Mouse (Mus musculus): ENCODE results near the gene Abcc1. TPM values are rescaled to one million over a fixed set of nuclear protein-coding genes. Genes with fewer than 3 reads are reported as not detected.

Gene Abcc1
- total RNA-seq, 2 experiments from 2014 or later = 16.8 to 27.0 TPM

DNA sequence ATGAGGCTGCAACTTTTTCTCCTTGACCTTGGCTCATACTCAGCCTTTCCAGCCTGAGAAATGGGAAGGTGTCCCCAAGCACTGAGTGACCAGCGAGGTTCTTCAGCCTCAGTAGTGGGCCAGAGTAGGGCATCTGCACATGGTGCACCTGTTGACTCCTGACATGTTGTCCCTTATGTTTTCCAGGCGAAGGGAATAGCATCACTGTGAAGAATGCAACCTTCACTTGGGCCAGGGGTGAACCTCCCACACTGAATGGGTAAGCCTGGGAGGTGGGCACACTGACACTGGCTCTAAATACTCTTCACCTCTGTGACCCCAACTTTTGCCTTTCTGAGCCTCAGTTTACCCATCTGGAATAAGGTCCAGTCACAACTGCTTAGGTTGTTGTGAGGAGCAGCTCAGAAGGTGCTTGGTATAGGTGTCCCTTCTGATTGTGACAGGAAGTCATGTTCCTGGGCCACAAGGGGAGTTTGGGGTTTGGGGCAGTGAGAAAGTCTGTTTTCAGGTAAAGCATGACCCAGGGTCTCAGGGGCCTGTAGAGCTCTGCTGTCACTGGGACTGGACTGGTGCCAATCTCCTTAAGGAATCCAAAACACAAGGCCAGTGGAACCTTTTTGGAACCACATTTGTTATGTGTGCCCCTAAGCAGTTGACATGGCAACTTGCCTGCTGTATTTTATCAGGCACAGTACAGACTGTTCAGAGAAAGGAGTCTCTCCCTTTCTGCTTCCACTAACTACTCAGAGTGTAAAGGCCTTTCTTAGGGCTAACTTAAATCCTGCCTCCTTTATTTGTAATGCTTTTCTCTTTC lies 78.7 kb downstream of the Abcc1 start:
- no peak for DNase-seq

DNA sequence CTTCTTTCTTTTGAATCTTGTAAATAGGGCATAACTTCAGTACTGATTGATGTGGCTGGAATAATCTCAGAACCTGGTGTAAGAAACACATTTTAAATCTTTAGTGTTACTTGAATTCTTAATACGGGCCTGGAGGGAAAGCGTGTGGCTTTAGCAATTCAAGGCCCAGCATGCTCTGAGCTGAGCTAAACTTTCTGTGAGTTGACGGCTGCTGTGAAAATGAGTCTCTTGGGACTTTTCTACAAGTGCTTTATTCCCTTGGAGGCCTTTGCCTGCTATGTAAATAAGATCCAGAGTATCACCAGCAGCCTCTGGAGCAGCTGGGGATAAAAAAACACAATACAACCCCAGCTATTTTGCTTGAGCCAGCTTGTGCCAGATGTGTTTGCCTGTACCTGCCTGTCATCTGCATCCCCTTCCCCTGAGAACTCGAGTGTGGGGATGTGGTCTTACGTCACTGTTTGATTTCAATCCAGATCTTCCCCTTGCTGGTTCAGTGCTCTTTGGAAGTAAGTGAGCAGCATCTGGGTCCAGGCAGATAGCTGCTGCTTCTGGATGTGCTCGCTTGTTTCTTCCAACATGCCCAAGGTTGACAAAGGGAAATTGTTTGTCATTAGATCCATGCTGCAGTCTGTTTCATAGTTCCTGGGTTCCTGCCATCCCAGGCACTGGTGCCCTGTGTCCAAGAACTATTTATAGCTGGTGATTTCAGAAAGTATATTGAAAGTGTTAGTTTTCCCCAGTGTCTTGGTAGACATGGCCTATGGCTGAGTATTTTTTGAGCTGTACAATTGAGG lies 82.9 kb downstream of the Abcc1 start:
- DNase-seq = peak; percentile 52

- DNase-seq = peak; percentile 52
Observed at GRCm38 (mm10) chr16:14445197-14445596, 83.8 kb downstream of the Abcc1 start.

- DNase-seq = peak; percentile 24
Observed at GRCm38 (mm10) chr16:14447366-14447765, 86.0 kb downstream of the Abcc1 start.

DNA sequence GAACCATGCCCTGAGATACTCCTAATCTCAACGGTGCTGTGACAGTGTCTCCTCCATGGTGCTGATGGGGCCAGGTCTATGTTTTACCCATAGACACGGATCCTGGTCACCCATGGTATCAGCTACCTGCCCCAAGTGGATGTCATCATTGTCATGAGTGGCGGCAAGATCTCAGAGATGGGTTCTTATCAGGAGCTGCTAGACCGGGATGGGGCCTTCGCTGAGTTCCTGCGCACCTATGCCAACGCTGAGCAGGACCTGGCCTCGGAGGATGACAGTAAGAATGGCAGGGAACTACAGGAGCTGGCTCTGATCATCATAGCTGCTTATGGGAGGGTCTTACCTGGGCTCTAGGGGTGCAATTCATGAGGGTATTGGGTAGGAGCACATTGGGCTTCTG lies 86.9 kb downstream of the Abcc1 start:
- DNase-seq = no peak

DNA sequence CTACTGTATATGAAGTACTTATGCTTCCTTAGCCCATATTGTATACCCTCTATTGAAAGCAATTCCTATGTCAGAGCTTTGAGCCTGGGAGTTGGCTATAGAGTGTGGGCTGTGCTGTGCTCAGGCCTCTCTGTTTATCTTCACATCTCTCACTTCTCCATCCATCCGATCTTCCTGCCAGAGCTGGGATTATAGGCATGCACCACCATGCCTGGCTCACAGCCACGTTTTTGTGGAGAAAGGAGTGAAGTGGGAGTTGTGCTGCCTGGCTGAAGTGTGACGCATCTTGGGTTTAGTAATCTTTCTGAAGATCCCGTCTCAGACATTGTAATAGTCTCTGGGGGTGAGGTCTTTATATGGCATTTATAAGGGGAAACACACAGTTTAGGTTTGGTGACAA lies 88.5 kb downstream of the Abcc1 start:
- DNase-seq = no peak

DNA sequence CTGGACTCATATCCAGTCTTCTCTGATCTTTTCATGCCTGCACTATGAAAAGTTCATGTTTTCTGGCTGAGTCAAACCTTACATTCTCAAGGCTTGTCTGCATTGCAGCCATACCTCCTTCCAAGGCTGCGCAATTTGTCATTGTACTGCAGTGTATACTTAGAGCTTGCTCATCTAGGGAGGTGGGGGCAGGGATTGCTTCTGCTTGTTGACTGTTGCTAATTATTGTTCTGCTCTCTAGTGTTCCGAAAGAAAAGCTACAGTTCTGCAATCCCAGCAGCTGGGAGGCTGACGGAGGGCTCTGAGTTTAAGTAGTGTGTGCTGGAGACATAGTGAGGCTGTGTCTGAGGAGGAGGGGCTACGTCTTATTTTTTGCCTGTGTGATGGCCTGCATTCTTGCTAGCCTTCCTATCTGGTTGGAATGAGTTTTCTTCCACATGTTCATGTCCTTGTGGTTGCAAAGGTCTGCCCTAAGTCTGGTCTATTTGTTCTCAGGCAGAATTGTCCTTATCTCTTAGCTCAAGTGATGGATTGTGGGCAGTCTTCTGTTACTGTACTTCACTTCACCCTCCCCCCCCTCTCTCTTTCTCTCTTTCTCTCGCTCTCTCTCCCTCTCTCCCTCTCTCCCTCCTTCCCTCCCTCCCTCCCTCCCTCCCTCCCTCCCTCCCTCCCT lies 90.2 kb downstream of the Abcc1 start:
- DNase-seq = peak; percentile 59

- no peak for DNase-seq
Observed at GRCm38 (mm10) chr16:14462535-14462934, 101.2 kb downstream of the Abcc1 start.

GRCm38 (mm10) chr16:14465016-14465415 lies 103.7 kb downstream of the Abcc1 start:
- no peak for DNase-seq

DNA sequence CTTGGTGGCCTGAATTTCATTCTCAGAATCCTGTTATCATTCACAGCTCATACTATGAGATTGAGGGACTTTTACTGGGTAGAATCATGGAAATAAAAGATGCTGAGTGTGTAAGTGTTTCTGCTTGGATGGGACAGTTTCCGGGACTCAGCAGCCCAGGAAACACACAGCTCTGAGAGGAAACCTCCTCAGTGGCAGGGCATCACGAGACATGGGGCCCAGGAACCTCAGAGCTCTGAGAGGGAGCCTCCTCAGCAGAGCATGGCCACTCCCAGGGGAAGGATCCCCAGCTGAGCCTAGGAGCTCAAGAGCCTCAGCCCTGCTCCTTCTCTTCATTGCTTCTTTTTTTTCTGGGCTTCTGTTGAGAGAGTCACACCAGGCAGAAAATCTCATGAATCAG lies 107.0 kb downstream of the Abcc1 start:
- no peak for DNase-seq

DNA sequence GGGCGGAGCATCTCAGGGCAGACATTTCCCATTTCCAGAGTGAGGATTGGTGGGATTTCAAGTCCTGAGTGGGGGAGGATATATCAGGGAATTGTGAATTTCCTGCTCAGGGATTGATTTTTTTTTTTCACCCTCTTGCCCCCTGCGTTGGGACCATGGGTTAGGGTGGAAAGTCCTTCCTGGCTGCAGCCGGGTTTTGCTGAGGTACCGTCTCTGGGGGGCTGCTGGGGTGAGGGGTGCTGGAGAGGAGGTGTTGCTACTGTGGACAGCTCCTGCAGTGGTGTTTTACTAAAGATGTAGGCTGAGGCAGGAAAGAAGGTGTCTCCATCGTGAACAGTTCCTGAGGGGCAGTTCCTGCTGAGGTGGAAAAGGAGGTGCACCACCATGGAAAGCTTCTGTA lies 107.5 kb downstream of the Abcc1 start:
- DNase-seq = no peak

DNA sequence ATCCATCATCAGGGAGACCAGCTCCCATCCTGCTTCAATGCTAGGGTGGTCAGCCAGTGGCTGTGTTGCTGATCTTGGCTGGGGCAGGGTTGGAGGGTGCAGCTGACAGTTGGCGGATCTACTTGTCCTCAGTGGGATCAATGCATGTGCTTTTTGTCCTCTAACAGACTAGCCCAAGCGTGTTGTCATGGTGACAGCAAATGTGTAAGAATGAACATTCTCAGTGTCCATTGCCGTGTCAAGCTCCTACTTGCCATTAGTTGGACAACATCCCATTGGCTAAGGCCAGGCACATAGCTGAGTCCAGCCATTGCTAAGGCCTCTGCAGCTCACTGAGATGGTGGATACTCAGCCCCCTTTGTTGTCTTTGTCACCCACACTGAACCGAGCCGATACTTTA lies 110.8 kb downstream of the Abcc1 start:
- DNase-seq = no peak

GRCm38 (mm10) chr16:14473686-14474085 lies 112.3 kb downstream of the Abcc1 start:
- no peak for DNase-seq

- DNase-seq = no peak
Observed at GRCm38 (mm10) chr16:14475001-14475400, 113.6 kb downstream of the Abcc1 start.

DNA sequence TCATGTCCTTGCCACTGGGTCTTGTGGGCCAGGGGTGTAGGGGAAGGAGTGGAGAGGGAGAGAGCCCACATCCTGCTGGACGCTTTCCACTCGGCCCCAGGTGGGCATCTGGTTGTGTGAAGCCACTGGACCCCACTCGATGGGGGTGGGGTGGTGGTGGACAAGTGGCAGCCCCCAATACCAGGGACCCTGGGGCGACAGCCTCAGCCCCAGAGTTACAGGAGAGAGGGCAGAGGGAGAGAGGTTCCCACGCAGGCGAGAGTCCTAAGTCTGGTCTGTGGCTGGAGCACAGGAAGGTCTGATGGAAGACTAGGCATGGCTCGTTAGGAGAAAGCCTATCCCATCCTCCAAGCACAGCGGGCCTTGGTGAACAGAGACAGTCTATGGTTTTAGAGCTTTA lies 114.7 kb downstream of the Abcc1 start:
- no peak for DNase-seq

- DNase-seq = no peak
Observed at GRCm38 (mm10) chr16:14476701-14477400, 115.5 kb downstream of the Abcc1 start.

DNA sequence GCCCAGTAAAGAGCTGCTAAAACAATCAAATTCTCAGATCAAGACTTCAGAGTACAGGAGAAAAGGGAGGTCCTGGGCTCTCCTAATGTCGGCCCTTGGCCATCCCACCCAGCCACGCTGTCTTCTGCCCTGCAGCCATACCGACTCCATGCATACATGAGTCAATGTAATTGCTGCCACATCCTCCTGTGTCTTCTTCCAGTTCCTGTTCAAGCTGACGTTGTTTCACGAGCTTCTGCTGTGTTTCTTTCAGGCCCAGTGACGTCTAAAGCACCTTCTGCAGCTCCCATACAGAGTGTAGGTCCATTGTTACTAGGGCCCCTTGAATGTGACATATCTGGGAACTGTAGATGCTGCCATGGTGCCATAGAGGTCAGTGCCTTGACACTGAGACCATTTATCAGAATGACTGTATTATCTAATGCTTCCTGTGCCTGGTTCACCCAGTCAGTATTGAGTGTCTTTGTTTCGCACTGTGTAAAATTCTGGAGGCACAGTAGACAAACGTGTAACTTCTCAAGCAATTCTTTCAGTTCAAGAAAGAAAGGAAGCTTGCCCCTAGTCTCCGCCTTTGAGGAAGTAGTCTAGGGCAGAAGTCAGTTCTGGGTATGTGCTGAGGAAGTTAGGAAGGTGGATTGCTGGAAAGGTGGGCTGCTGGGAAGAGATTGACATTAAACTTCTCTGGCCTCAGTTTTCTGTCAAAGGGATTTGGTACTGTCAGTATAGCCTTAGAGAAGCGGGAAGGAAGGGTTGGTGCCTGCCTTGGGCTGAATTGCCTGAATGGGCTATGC lies 116.3 kb downstream of the Abcc1 start:
- DNase-seq = no peak

GRCm38 (mm10) chr16:14479641-14480040 lies 118.3 kb downstream of the Abcc1 start:
- no peak for DNase-seq

DNA sequence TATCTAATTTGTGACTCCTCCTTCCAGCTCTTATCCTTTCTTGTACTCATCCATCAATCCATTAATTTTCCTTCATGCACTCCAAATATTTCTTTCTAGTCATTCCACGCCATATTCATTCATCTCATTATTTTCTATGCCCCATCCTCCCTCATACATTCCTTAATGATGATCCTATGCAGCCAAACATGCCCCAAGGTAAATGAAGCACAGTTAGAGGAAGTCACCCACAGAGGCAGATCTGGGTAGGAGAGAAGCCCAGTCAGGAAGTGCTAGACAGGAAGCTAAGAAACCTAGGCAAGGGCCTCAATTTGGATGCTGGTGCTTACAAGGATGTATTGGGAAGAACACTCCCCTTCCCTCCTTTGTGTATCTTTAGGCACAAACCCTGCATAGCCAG lies 121.9 kb downstream of the Abcc1 start:
- no peak for DNase-seq

- DNase-seq = peak; percentile 14
Observed at GRCm38 (mm10) chr16:14493491-14494114, 132.2 kb downstream of the Abcc1 start.
